Mouse (Mus musculus): ENCODE measurements around the gene Aldh1l2. TPM values are rescaled to one million over a fixed set of nuclear protein-coding genes. Genes with fewer than 3 reads are reported as not detected.
"Not testable (repeated sequence)": the region's sequence is repeated elsewhere in the genome, so short reads cannot be mapped to it uniquely, and the experiment has no call there.

Gene Aldh1l2
- polyA plus RNA-seq, 1 experiment from 2014 or later: 2.3 TPM

DNA sequence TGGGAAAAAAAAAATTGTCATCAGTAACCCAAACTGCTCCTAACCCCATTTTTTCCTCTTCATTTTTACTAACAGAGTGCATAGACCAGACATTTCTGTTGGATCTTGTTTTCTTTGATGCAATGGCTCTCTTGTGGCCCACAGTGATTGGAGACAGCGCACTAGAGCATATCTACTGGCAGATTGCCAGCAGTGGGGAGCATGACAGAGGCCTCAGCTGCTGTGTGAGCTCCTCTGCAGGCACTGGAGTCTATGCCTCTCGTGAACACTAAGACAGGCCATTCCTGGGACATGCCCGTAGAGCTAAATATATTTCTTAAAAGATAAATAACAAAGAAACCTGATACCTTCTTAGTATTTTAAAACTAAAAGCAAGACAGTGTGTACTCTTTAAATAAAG, 6.2 kb upstream of the Aldh1l2 start:
- Histone ChIP-seq H3K27me3 (ENCODE audit: control insufficient read depth, insufficient read depth, low read length) (no peaks in the 10 kb centered on the region), H3K4me1 (ENCODE audit: control insufficient read depth, insufficient read depth, low read length) (no peaks in the 10 kb centered on the region), H3K36me3 (replicated peaks; ENCODE audit: control insufficient read depth, insufficient read depth, low read depth, low read length) (no peaks in the 10 kb centered on the region), H3K9me3 (replicated peaks; ENCODE audit: control insufficient read depth, low read length) (no peaks in the 10 kb centered on the region), H3K4me2 (ENCODE audit: low read depth, low read length) (no peak overlapping the region), H3K4me3 (ENCODE audit: low read depth, low read length) (no peak overlapping the region), H3K9ac (replicated peaks; ENCODE audit: low read length) (no peak overlapping the region), H3K27ac (replicated peaks; ENCODE audit: low read depth, low read length) (no peak overlapping the region)
- ATAC-seq (replicated peaks; ENCODE audit: insufficient number of reproducible peaks, low FRiP score, low TSS enrichment, low read depth): no peak
- peak; percentile 14 for DNase-seq (ENCODE audit: low spot score)
- 68% methylated on average over 3 of the region's 3 CpGs for WGBS

- Histone ChIP-seq H3K27ac (replicated peaks; ENCODE audit: low read depth, low read length) (no peak overlapping the region), H3K36me3 (replicated peaks; ENCODE audit: control insufficient read depth, insufficient read depth, low read depth, low read length) (no peaks in the 10 kb centered on the region), H3K4me3 (ENCODE audit: low read depth, low read length) (no peak overlapping the region), H3K4me1 (ENCODE audit: control insufficient read depth, insufficient read depth, low read length) (no peaks in the 10 kb centered on the region), H3K9me3 (replicated peaks; ENCODE audit: control insufficient read depth, low read length) (no peaks in the 10 kb centered on the region), H3K4me2 (ENCODE audit: low read depth, low read length) (no peak overlapping the region), H3K9ac (replicated peaks; ENCODE audit: low read length) (no peak overlapping the region), H3K27me3 (ENCODE audit: control insufficient read depth, insufficient read depth, low read length) (no peaks in the 10 kb centered on the region)
- 73% methylated on average over 6 of the region's 6 CpGs for WGBS
- DNase-seq (ENCODE audit: low spot score): no peak
- no peak for ATAC-seq (replicated peaks; ENCODE audit: insufficient number of reproducible peaks, low FRiP score, low TSS enrichment, low read depth)
Observed at GRCm38 (mm10) chr10:83539311-83539980, 5.5 kb upstream of the Aldh1l2 start.

- H3K9ac ChIP-seq (replicated peaks; ENCODE audit: low read length): no peak overlapping the region
- H3K9me3 ChIP-seq (replicated peaks; ENCODE audit: control insufficient read depth, low read length): no peaks in the 10 kb centered on the region
- no peak overlapping the region for H3K4me3 ChIP-seq (ENCODE audit: low read depth, low read length)
- WGBS: 9% methylated on average over 1 of the region's 1 CpGs
- H3K36me3 ChIP-seq (replicated peaks; ENCODE audit: control insufficient read depth, insufficient read depth, low read depth, low read length): no peaks in the 10 kb centered on the region
- DNase-seq (ENCODE audit: low spot score): no peak
- H3K27me3 ChIP-seq (ENCODE audit: control insufficient read depth, insufficient read depth, low read length): no peaks in the 10 kb centered on the region
- H3K27ac ChIP-seq (replicated peaks; ENCODE audit: low read depth, low read length): no peak overlapping the region
- no peak overlapping the region for H3K4me2 ChIP-seq (ENCODE audit: low read depth, low read length)
- no peak for ATAC-seq (replicated peaks; ENCODE audit: insufficient number of reproducible peaks, low FRiP score, low TSS enrichment, low read depth)
- H3K4me1 ChIP-seq (ENCODE audit: control insufficient read depth, insufficient read depth, low read length): no peaks in the 10 kb centered on the region
Observed at GRCm38 (mm10) chr10:83536436-83536835, 2.5 kb upstream of the Aldh1l2 start.

GRCm38 (mm10) chr10:83533258-83533909, 556 bp downstream of the Aldh1l2 start:
- 4% methylated on average over 27 of the region's 27 CpGs for WGBS
- peak overlapping the region; percentile 96 for H3K4me2 ChIP-seq (ENCODE audit: low read depth, low read length)
- DNase-seq (ENCODE audit: low spot score) (peak; percentile 35), ATAC-seq (replicated peaks; ENCODE audit: insufficient number of reproducible peaks, low FRiP score, low TSS enrichment, low read depth) (peak; percentile 57)
- H3K9ac ChIP-seq (replicated peaks; ENCODE audit: low read length): peak overlapping the region; percentile 60
- H3K27ac ChIP-seq (replicated peaks; ENCODE audit: low read depth, low read length): no peak overlapping the region
- no peaks in the 10 kb centered on the region for H3K36me3 ChIP-seq (replicated peaks; ENCODE audit: control insufficient read depth, insufficient read depth, low read depth, low read length)
- no peaks in the 10 kb centered on the region for H3K4me1 ChIP-seq (ENCODE audit: control insufficient read depth, insufficient read depth, low read length)
- no peaks in the 10 kb centered on the region for H3K9me3 ChIP-seq (replicated peaks; ENCODE audit: control insufficient read depth, low read length)
- peak overlapping the region; percentile 50 for H3K4me3 ChIP-seq (ENCODE audit: low read depth, low read length)
- H3K27me3 ChIP-seq (ENCODE audit: control insufficient read depth, insufficient read depth, low read length): no peaks in the 10 kb centered on the region

GRCm38 (mm10) chr10:83530384-83530967, 3.5 kb downstream of the Aldh1l2 start:
- Histone ChIP-seq H3K4me1 (ENCODE audit: control insufficient read depth, insufficient read depth, low read length) (no peaks in the 10 kb centered on the region), H3K9ac (replicated peaks; ENCODE audit: low read length) (no peak overlapping the region), H3K36me3 (replicated peaks; ENCODE audit: control insufficient read depth, insufficient read depth, low read depth, low read length) (no peaks in the 10 kb centered on the region), H3K9me3 (replicated peaks; ENCODE audit: control insufficient read depth, low read length) (no peaks in the 10 kb centered on the region), H3K4me3 (ENCODE audit: low read depth, low read length) (no peak overlapping the region), H3K4me2 (ENCODE audit: low read depth, low read length) (no peak overlapping the region), H3K27me3 (ENCODE audit: control insufficient read depth, insufficient read depth, low read length) (no peaks in the 10 kb centered on the region), H3K27ac (replicated peaks; ENCODE audit: low read depth, low read length) (no peak overlapping the region)
- no peak for ATAC-seq (replicated peaks; ENCODE audit: insufficient number of reproducible peaks, low FRiP score, low TSS enrichment, low read depth)
- DNase-seq (ENCODE audit: low spot score): no peak
- 89% methylated on average over 6 of the region's 6 CpGs for WGBS

DNA sequence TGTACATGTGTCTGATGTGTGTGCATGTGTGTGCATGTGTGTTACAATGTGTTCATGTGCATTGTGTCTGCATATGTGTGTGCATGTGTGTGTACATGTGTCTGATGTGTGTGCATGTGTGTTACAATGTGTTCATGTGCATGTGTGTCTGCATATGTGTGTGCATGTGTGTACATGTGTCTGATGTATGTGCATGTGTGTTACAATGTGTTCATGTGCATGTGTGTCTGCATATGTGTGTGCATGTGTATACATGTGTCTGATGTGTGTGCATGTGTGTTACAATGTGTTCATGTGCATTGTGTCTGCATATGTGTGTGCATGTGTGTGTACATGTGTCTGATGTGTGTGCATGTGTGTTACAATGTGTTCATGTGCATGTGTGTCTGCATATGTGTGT, 9.7 kb downstream of the Aldh1l2 start:
- not testable (repeated sequence) for H3K9me3 ChIP-seq (replicated peaks; ENCODE audit: control insufficient read depth, low read length); H3K4me2 ChIP-seq (ENCODE audit: low read depth, low read length); ATAC-seq (replicated peaks; ENCODE audit: insufficient number of reproducible peaks, low FRiP score, low TSS enrichment, low read depth); H3K27ac ChIP-seq (replicated peaks; ENCODE audit: low read depth, low read length); H3K4me1 ChIP-seq (ENCODE audit: control insufficient read depth, insufficient read depth, low read length); H3K27me3 ChIP-seq (ENCODE audit: control insufficient read depth, insufficient read depth, low read length); DNase-seq (ENCODE audit: low spot score); H3K36me3 ChIP-seq (replicated peaks; ENCODE audit: control insufficient read depth, insufficient read depth, low read depth, low read length); H3K9ac ChIP-seq (replicated peaks; ENCODE audit: low read length); H3K4me3 ChIP-seq (ENCODE audit: low read depth, low read length)

GRCm38 (mm10) chr10:83520990-83521389, 12.9 kb downstream of the Aldh1l2 start:
- DNase-seq (ENCODE audit: low spot score) (peak; percentile 7), ATAC-seq (replicated peaks; ENCODE audit: insufficient number of reproducible peaks, low FRiP score, low TSS enrichment, low read depth) (no peak)
- Histone ChIP-seq H3K4me3 (ENCODE audit: low read depth, low read length) (no peak overlapping the region), H3K4me2 (ENCODE audit: low read depth, low read length) (no peak overlapping the region), H3K27me3 (ENCODE audit: control insufficient read depth, insufficient read depth, low read length) (no peaks in the 10 kb centered on the region), H3K9ac (replicated peaks; ENCODE audit: low read length) (no peak overlapping the region), H3K4me1 (ENCODE audit: control insufficient read depth, insufficient read depth, low read length) (no peaks in the 10 kb centered on the region), H3K36me3 (replicated peaks; ENCODE audit: control insufficient read depth, insufficient read depth, low read depth, low read length) (no peaks in the 10 kb centered on the region), H3K9me3 (replicated peaks; ENCODE audit: control insufficient read depth, low read length) (no peaks in the 10 kb centered on the region), H3K27ac (replicated peaks; ENCODE audit: low read depth, low read length) (no peak overlapping the region)
- 77% methylated on average over 4 of the region's 4 CpGs for WGBS

DNA sequence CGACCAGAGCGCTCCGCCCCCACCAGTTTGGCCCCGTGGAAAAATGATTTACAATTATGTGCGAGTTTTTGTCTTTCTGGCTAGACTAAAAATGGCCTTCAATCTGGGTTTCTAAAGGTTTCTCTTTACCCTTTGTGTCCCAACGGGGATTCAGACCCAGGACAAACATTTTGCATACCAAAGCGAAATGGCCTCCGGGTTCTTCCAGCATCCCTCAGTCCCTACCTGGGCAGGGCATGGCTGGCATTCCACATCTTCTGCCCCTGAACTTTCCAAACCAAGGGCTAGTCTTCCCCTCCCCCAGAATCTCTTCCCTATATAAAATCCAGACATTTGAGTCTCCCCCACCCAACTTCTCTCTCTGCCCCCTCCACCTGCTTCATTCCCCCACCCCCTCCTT, 20.2 kb downstream of the Aldh1l2 start:
- Histone ChIP-seq H3K9ac (replicated peaks; ENCODE audit: low read length) (no peak overlapping the region), H3K27ac (replicated peaks; ENCODE audit: low read depth, low read length) (no peak overlapping the region), H3K4me3 (ENCODE audit: low read depth, low read length) (no peak overlapping the region), H3K4me2 (ENCODE audit: low read depth, low read length) (no peak overlapping the region), H3K36me3 (replicated peaks; ENCODE audit: control insufficient read depth, insufficient read depth, low read depth, low read length) (no peaks in the 10 kb centered on the region), H3K9me3 (replicated peaks; ENCODE audit: control insufficient read depth, low read length) (no peaks in the 10 kb centered on the region), H3K4me1 (ENCODE audit: control insufficient read depth, insufficient read depth, low read length) (no peaks in the 10 kb centered on the region), H3K27me3 (ENCODE audit: control insufficient read depth, insufficient read depth, low read length) (no peaks in the 10 kb centered on the region)
- WGBS: 86% methylated on average over 8 of the region's 8 CpGs
- DNase-seq (ENCODE audit: low spot score): no peak
- no peak for ATAC-seq (replicated peaks; ENCODE audit: insufficient number of reproducible peaks, low FRiP score, low TSS enrichment, low read depth)

Measured in embryonic facial prominence, embryonic 11.5 days (tissue).